Mouse (Mus musculus) hindlimb bud, embryonic 11.5 days (tissue): ENCODE data around the gene Nup98.

Source experiments
- DNase-seq: peaks from one replicate; pipeline ENCODE4 v3.0.0-alpha.2; 2012; ENCODE audit warnings: low read depth, low spot score; ENCODE audit errors: extremely low spot score

Nup98 gene

DNA sequence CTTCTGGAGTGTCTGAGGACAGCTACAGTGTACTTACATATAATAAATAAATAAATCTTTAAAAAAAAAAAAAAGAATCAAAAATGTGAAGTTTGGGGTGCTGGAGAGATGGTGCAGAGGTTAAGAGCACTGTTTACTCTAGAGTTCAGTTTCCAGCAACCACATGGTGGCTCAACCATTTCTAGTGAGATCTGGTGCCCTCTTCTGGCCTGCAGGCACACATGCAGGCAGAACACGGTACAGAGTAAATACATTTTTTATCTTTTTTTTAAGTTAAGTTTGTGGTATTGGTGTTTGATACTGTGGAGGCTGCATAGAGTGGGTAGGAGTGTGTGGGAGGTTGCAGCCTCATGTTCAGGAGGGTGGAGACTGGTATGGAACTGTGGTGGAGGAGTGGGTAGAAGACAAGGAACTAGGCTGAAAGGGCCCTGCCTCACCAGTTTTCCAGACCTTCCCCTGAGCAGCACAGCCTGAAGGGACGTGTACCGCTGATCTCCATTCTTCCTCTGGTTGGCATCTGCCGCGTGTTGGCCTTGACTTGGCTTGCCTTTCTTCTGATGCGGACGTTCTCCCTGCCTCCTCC, 133.2 kb downstream of the Nup98 start:
- DNase-seq, result no peak
